Mouse (Mus musculus) erythroblast, embryonic 14.5 days (primary cell): Measurements from ENCODE around the gene Cort. TPM values are rescaled to one million over a fixed set of nuclear protein-coding genes. Genes with fewer than 3 reads are reported as not detected.

Experiments
- H3K27me3 ChIP-seq: 2 replicates; pipeline ENCODE4 v1.6.1; 2012; ENCODE audit warnings: inconsistent platforms; ENCODE audit not compliant: control insufficient read depth
- H3K36me3 ChIP-seq: 2 replicates; pipeline ENCODE4 v1.6.1; 2012; ENCODE audit warnings: mild to moderate bottlenecking, inconsistent platforms; ENCODE audit not compliant: control insufficient read depth
- H3K4me1 ChIP-seq: 2 replicates; pipeline ENCODE4 v1.6.1; 2012; ENCODE audit warnings: inconsistent platforms; ENCODE audit not compliant: control insufficient read depth
- H3K4me3 ChIP-seq: replicated peaks from 2 replicates; pipeline ENCODE3; 2012; ENCODE audit warnings: moderate library complexity, mild to moderate bottlenecking, inconsistent platforms
- H3K9me3 ChIP-seq: 2 replicates; pipeline ENCODE4 v1.6.1; 2012; ENCODE audit warnings: low read length, inconsistent platforms, mixed read lengths; ENCODE audit not compliant: control insufficient read depth
- GATA1 ChIP-seq: IDR thresholded peaks from 2 replicates; pipeline ENCODE4 v1.6.1; 2012; ENCODE audit warnings: low read length, inconsistent platforms, mixed read lengths
- TAL1 ChIP-seq: IDR thresholded peaks from 3 replicates; pipeline ENCODE4 v1.6.1; 2012; ENCODE audit warnings: low read length, inconsistent platforms, mixed read lengths
- polyA plus RNA-seq: library from polyadenylated mRNA; stranded (reverse); fragments of >175 nt; gene quantifications from 2 replicates; pipeline ENCODE4 v1.2.3, GENCODE M21; 2012

Cort gene
- polyA plus RNA-seq, 1 experiment = 1.3 TPM

GRCm38 (mm10) chr4:149150721-149151120, 24.2 kb upstream of the Cort start:
- 0 out of 2 replicates have a peak, but pooled peaks cover 2% of the 10 kb centered on the region for H3K9me3 ChIP-seq
- TF ChIP-seq GATA1 (no peak), TAL1 (no peak)
- no peaks in the 10 kb centered on the region for H3K4me1 ChIP-seq
- H3K36me3 ChIP-seq = peaks cover 56% of the 10 kb centered on the region
- no peaks in the 10 kb centered on the region for H3K27me3 ChIP-seq
- no peak overlapping the region for H3K4me3 ChIP-seq

GRCm38 (mm10) chr4:149150256-149150655, 23.7 kb upstream of the Cort start:
- Histone ChIP-seq H3K27me3 (no peaks in the 10 kb centered on the region), H3K9me3 (0 out of 2 replicates have a peak, but pooled peaks cover 2% of the 10 kb centered on the region), H3K36me3 (peaks cover 53% of the 10 kb centered on the region), H3K4me1 (no peaks in the 10 kb centered on the region), H3K4me3 (no peak overlapping the region)
- TF ChIP-seq TAL1 (no peak), GATA1 (no peak)

- peaks cover 47% of the 10 kb centered on the region for H3K36me3 ChIP-seq
- peaks cover 2% of the 10 kb centered on the region; the same call in 1 of the 2 replicates for H3K27me3 ChIP-seq
- no peak overlapping the region for H3K4me3 ChIP-seq
- 0 out of 2 replicates have a peak, but pooled peaks cover 2% of the 10 kb centered on the region for H3K9me3 ChIP-seq
- H3K4me1 ChIP-seq = no peaks in the 10 kb centered on the region
- no peak for TF ChIP-seq TAL1
These were observed 23.0 kb upstream of the Cort start for GRCm38 (mm10) chr4:149149611-149150010.

- Histone ChIP-seq H3K27me3 (peaks cover 2% of the 10 kb centered on the region; the same call in 1 of the 2 replicates), H3K9me3 (0 out of 2 replicates have a peak, but pooled peaks cover 2% of the 10 kb centered on the region), H3K4me1 (no peaks in the 10 kb centered on the region), H3K36me3 (peaks cover 42% of the 10 kb centered on the region), H3K4me3 (no peak overlapping the region)
- TF ChIP-seq TAL1 = no peak
- TF ChIP-seq GATA1 = no peak
These were observed 22.6 kb upstream of the Cort start for GRCm38 (mm10) chr4:149149196-149149595.

GRCm38 (mm10) chr4:149148084-149148483, 21.5 kb upstream of the Cort start:
- peaks cover 31% of the 10 kb centered on the region for H3K36me3 ChIP-seq
- H3K4me3 ChIP-seq = no peak overlapping the region
- no peak for TF ChIP-seq TAL1
- TF ChIP-seq GATA1 = no peak
- H3K9me3 ChIP-seq = 0 out of 2 replicates have a peak, but pooled peaks cover 2% of the 10 kb centered on the region
- H3K4me1 ChIP-seq = no peaks in the 10 kb centered on the region
- peaks cover 2% of the 10 kb centered on the region; the same call in 1 of the 2 replicates for H3K27me3 ChIP-seq

DNA sequence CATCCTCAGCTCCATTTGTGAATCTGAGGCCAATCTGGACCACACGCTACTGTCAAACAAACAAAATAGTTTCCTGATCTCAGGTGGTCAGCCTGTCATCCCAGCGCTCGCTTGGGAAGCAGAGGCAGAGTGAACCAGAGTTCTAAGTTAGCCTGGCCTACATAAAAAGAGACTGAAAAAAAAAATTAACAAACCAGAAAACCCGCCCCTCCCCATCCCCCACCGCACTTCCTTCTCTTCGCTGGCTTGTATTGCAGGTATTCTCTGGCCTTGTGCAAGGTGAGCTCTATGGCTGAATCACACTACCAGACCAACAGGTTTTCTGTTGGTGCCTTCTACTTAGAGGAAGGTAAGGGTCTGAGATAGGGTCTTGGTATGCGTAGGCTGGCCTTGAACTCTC, 21.0 kb upstream of the Cort start:
- peaks cover 26% of the 10 kb centered on the region for H3K36me3 ChIP-seq
- 0 out of 2 replicates have a peak, but pooled peaks cover 2% of the 10 kb centered on the region for H3K9me3 ChIP-seq
- H3K4me1 ChIP-seq = no peaks in the 10 kb centered on the region
- H3K4me3 ChIP-seq = no peak overlapping the region
- TF ChIP-seq TAL1 (no peak), GATA1 (no peak)
- H3K27me3 ChIP-seq = peaks cover 2% of the 10 kb centered on the region; the same call in 1 of the 2 replicates

DNA sequence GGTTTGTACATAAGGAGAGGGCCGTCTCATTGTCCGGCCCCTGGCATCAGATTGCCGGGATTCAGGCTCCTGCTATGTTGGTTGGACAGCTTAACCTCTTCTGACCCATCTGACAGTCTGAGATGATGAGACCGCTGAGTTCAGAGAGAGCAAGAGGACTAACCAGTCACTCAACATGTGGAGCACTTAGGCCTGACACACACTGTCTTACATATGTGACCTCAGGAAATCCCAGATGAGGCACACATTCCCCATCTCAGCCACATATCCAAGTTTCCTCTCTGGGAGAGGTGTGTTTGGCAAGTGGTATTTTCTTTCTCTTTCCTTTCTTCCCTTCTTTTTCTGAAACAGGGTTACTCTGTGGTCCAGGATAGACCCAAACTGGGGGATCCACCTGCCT, 18.6 kb upstream of the Cort start:
- no peak for TF ChIP-seq TAL1
- no peak for TF ChIP-seq GATA1
- no peak overlapping the region for H3K4me3 ChIP-seq
- H3K36me3 ChIP-seq = peaks cover 4% of the 10 kb centered on the region
- no peaks in the 10 kb centered on the region for H3K9me3 ChIP-seq
- peaks cover 2% of the 10 kb centered on the region; the same call in 1 of the 2 replicates for H3K27me3 ChIP-seq
- no peaks in the 10 kb centered on the region for H3K4me1 ChIP-seq

DNA sequence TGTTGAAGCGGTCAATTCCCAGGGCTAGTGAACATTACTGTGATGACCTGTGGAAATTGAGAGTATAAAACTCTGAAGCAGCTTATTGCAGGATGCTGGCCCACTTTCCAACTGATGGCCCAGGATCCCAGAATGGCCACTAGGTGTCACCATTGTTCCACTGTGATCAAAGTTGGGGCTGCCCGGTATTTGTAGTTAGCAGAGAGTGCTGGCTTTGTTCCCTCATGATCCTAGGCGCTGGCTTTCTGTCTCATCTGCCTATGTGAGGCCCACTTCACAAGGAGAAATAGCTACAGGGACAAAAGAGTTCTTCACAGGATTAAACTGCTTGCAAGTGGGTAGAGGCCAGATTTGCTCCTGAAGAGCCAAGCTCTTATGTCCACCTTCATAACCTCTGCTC, 17.9 kb upstream of the Cort start:
- no peaks in the 10 kb centered on the region for H3K36me3 ChIP-seq
- H3K27me3 ChIP-seq = peaks cover 2% of the 10 kb centered on the region; the same call in 1 of the 2 replicates
- no peaks in the 10 kb centered on the region for H3K9me3 ChIP-seq
- no peak for TF ChIP-seq TAL1
- no peak for TF ChIP-seq GATA1
- no peaks in the 10 kb centered on the region for H3K4me1 ChIP-seq
- H3K4me3 ChIP-seq = no peak overlapping the region

DNA sequence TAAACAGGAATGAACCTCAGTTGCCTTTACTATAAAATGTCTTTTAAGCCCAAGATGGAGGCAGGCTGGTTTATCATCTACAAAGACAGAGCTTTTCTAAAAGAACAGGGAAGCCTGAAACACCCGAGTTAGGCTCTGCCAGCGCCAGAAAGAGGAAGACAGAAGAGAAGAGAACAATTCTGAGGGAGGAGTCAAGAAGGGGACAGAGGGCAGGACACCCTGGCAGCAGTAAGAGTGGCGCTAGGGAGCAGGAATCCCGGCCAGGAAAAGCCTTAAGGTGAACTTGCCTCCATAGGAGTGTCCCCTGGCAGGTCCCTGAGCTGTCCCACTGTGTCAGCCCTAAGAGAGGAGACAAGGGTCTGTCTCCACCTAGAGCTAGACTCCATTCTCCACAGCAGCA, 17.0 kb upstream of the Cort start:
- no peaks in the 10 kb centered on the region for H3K9me3 ChIP-seq
- no peaks in the 10 kb centered on the region for H3K4me1 ChIP-seq
- no peaks in the 10 kb centered on the region for H3K36me3 ChIP-seq
- no peak for TF ChIP-seq GATA1
- no peak for TF ChIP-seq TAL1
- H3K4me3 ChIP-seq = no peak overlapping the region
- H3K27me3 ChIP-seq = peaks cover 2% of the 10 kb centered on the region; the same call in 1 of the 2 replicates

DNA sequence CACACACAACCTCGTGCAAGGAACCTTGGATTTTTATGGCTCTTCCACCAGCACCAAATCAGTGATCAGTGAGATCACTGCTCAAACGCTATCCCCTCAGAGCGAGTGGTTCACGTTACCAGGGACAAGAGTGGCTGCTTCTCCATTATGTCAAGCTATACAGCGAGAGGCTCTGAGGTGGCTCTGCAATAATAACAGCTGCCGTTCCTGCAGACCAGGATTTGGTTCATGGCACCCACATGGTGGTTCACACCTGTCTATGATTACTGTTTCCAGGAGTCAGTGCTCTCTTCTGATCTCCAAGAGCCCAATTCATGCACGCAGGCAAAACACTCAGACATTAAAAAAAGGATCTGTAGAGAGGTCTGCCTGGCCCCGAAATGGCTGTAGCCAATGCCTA, 12.0 kb upstream of the Cort start:
- Histone ChIP-seq H3K4me3 (no peak overlapping the region), H3K9me3 (no peaks in the 10 kb centered on the region), H3K27me3 (no peaks in the 10 kb centered on the region), H3K4me1 (peaks cover 13% of the 10 kb centered on the region), H3K36me3 (no peaks in the 10 kb centered on the region)
- no peak for TF ChIP-seq TAL1
- TF ChIP-seq GATA1 = no peak
